ENCODE assay signal across 8 mouse cellular contexts in genomic region chr8:106563691-106564182, GRCm38 (mm10). TPM values are rescaled to one million over a fixed set of nuclear protein-coding genes. Genes with fewer than 3 reads are reported as not detected.
DNase-seq lines count a peak whose midpoint lies in the region; ATAC-seq lines count a peak whose summit lies in the region.

No protein-coding gene starts in this region.

- H3K9ac ChIP-seq in heart, embryonic 12.5 days = no peak overlapping the region
- no peak overlapping the region for H3K9ac ChIP-seq in stomach, embryonic 14.5 days (replicated peaks; ENCODE audit: low read depth, low read length)

- no peak overlapping the region for H3K4me2 ChIP-seq in heart, embryonic 12.5 days
- H3K4me2 ChIP-seq in stomach, embryonic 14.5 days (replicated peaks; ENCODE audit: low read depth, low read length) = no peak overlapping the region

- no peak for ATAC-seq in heart, embryonic 12.5 days (ENCODE audit: insufficient number of reproducible peaks, low FRiP score)
- ATAC-seq in stomach, embryonic 14.5 days (ENCODE audit: insufficient number of reproducible peaks, insufficient read depth, low FRiP score, low read depth) = peak; percentile 78; the same call in 1 of the 2 replicates
- ATAC-seq in megakaryocyte-erythroid progenitor cell, adult 5-6 weeks (replicated peaks; ENCODE audit: low FRiP score, low TSS enrichment, poor library complexity, severe bottlenecking) = no peak

- 73% methylated on average over 3 of the region's 3 CpGs for WGBS in heart, embryonic 12.5 days
- 62% methylated on average over 3 of the region's 3 CpGs for WGBS in stomach, embryonic 14.5 days

- H3K27ac ChIP-seq in heart, embryonic 12.5 days (ENCODE audit: poor library complexity, severe bottlenecking) = no peak overlapping the region
- peak overlapping the region; percentile 79; the same call in 1 of the 2 replicates for H3K27ac ChIP-seq in stomach, embryonic 14.5 days (ENCODE audit: low read length)

- no peaks in the 10 kb centered on the region for H3K27me3 ChIP-seq in heart, embryonic 12.5 days (replicated peaks)
- H3K27me3 ChIP-seq in stomach, embryonic 14.5 days (ENCODE audit: control insufficient read depth, insufficient read depth, low read length) = no peaks in the 10 kb centered on the region

- H3K36me3 ChIP-seq in heart, embryonic 12.5 days = no peaks in the 10 kb centered on the region
- H3K36me3 ChIP-seq in stomach, embryonic 14.5 days (ENCODE audit: control insufficient read depth, insufficient read depth, low read length) = no peaks in the 10 kb centered on the region

- peaks cover 11% of the 10 kb centered on the region for H3K4me1 ChIP-seq in heart, embryonic 12.5 days (replicated peaks)
- H3K4me1 ChIP-seq in stomach, embryonic 14.5 days (ENCODE audit: control insufficient read depth, insufficient read depth, low read length) = no peaks in the 10 kb centered on the region

- no peak overlapping the region for H3K4me3 ChIP-seq in heart, embryonic 12.5 days
- no peak overlapping the region for H3K4me3 ChIP-seq in stomach, embryonic 14.5 days (ENCODE audit: low read depth, low read length)

- DNase-seq in heart, adult 8-10 months (ENCODE audit: low spot score) = peak; percentile 9
- DNase-seq in fibroblast of lung, adult 2 months (ENCODE audit: low read depth) = peak; percentile 54
- peak; percentile 55 for DNase-seq in kidney, postnatal 10 days
- no peak for DNase-seq in adrenal gland, postnatal 36 days
- no peak for DNase-seq in c-Kit-positive CD71-positive TER-119-positive erythroid progenitor cells, embryonic 14.5 days (ENCODE audit: low spot score)

- no peaks in the 10 kb centered on the region for H3K9me3 ChIP-seq in heart, embryonic 12.5 days (replicated peaks)
- H3K9me3 ChIP-seq in stomach, embryonic 14.5 days (ENCODE audit: control insufficient read depth, low read depth, low read length) = no peaks in the 10 kb centered on the region

RNA-seq across cellular contexts. Expression of gene Gm10073, which starts 9.5 kb away (rescaled TPM):
- total RNA-seq in heart, adult 8-10 months (2022) = 100 to 1,000 TPM in 3 of 4 experiments, 10 to 100 TPM in 1; 97.6 to 119 (median 113) TPM
- polyA plus RNA-seq in heart, embryonic 12.5 days (2016; fragmentation: Nextera tagmentation; extraction: Ambion mirVana) = 2.8 and 4.1 TPM in 2 replicates
- 10.0 and 14.0 TPM in 2 replicates for polyA plus RNA-seq in stomach, embryonic 14.5 days (2014; fragmentation: Nextera tagmentation; extraction: Ambion mirVana)
- total RNA-seq in megakaryocyte-erythroid progenitor cell, adult 5-6 weeks (2014; fragmentation: Nextera tagmentation) = 32.9 and 41.2 TPM in 2 replicates
- total RNA-seq in megakaryocyte-erythroid progenitor cell, adult 5-6 weeks (2017) = 12.5 and 19.6 TPM in 2 replicates
- 100 to 1,000 TPM; 132 to 140 TPM for total RNA-seq in adrenal gland, postnatal 36 days (2021)

RNA-seq across cellular contexts. Expression of gene Cdh1, which starts 39.4 kb away (rescaled TPM):
- under 1 TPM in 1 of 4 experiments, not detected in 3; 0.23 TPM for total RNA-seq in heart, adult 8-10 months (2022)
- 0.87 and 1.4 TPM in 2 replicates for polyA plus RNA-seq in heart, embryonic 12.5 days (2016; fragmentation: Nextera tagmentation; extraction: Ambion mirVana)
- 131 and 155 TPM in 2 replicates for polyA plus RNA-seq in stomach, embryonic 14.5 days (2014; fragmentation: Nextera tagmentation; extraction: Ambion mirVana)
- not detected in 2 replicates for total RNA-seq in megakaryocyte-erythroid progenitor cell, adult 5-6 weeks (2014; fragmentation: Nextera tagmentation)
- total RNA-seq in megakaryocyte-erythroid progenitor cell, adult 5-6 weeks (2017) = 0.61 TPM in 1 of 2 replicates, not detected in the other
- total RNA-seq in adrenal gland, postnatal 36 days (2021) = not detected

RNA-seq across cellular contexts. Expression of gene Cdh3, which starts 53.0 kb away (rescaled TPM):
- total RNA-seq in heart, adult 8-10 months (2022) = 1 to 10 TPM in 1 of 4 experiments, under 1 TPM in 3; 0.71 to 1.7 (median 0.87) TPM
- polyA plus RNA-seq in heart, embryonic 12.5 days (2016; fragmentation: Nextera tagmentation; extraction: Ambion mirVana) = 39.9 and 41.0 TPM in 2 replicates
- polyA plus RNA-seq in stomach, embryonic 14.5 days (2014; fragmentation: Nextera tagmentation; extraction: Ambion mirVana) = 18.1 and 18.4 TPM in 2 replicates
- not detected in 2 replicates for total RNA-seq in megakaryocyte-erythroid progenitor cell, adult 5-6 weeks (2014; fragmentation: Nextera tagmentation)
- total RNA-seq in megakaryocyte-erythroid progenitor cell, adult 5-6 weeks (2017) = not detected in 2 replicates
- total RNA-seq in adrenal gland, postnatal 36 days (2021) = under 1 TPM; 0.23 to 0.86 TPM

Comparison
In these comparisons a context has a peak if more than half of its experiments do, and no peak if none do; other contexts are left out.
1. DNase-seq: peak in heart, adult 8-10 months (single experiment), fibroblast of lung, adult 2 months (single experiment) and kidney, postnatal 10 days (single experiment); none in adrenal gland, postnatal 36 days (0 of 2) and c-Kit-positive CD71-positive TER-119-positive erythroid progenitor cells, embryonic 14.5 days (single experiment).